Mouse (Mus musculus) cerebellum, adult 2 months (tissue): ENCODE data around the gene Arpp21. TPM values are rescaled to one million over a fixed set of nuclear protein-coding genes. Genes with fewer than 3 reads are reported as not detected.

Experiments used
- DNase-seq, 2 experiments: peaks; one replicate each; pipeline ENCODE4 v3.0.0; 2021
- H3K27ac ChIP-seq: fragments of 200-500 bp; 2 replicates; pipeline ENCODE4 v1.5.1; 2012; ENCODE audit warnings: low read length, control low read depth, inconsistent platforms; ENCODE audit not compliant: insufficient read depth
- H3K27me3 ChIP-seq: fragments of 200-500 bp; 2 replicates; pipeline ENCODE4 v1.6.1; 2012; ENCODE audit warnings: inconsistent platforms, mild to moderate bottlenecking, low read length, moderate library complexity; ENCODE audit not compliant: control insufficient read depth, insufficient read depth
- H3K4me1 ChIP-seq: fragments of 200-500 bp; 2 replicates; pipeline ENCODE4 v1.6.1; 2011; ENCODE audit warnings: low read length; ENCODE audit not compliant: control insufficient read depth, insufficient read depth
- H3K4me3 ChIP-seq: fragments of 200-500 bp; replicated peaks from 2 replicates; pipeline ENCODE3; 2011; ENCODE audit warnings: mild to moderate bottlenecking, low read depth, low read length, control low read depth; ENCODE audit not compliant: insufficient read depth
- CTCF ChIP-seq: fragments of 200-500 bp; IDR thresholded peaks from 2 replicates; pipeline ENCODE4 v1.5.1; 2011; ENCODE audit warnings: low read depth, mild to moderate bottlenecking, control low read depth, low read length, moderate library complexity, borderline replicate concordance; ENCODE audit not compliant: insufficient read depth
- POLR2A ChIP-seq: fragments of 200-500 bp; IDR thresholded peaks from 2 replicates; pipeline ENCODE4 v1.6.1; 2011; ENCODE audit warnings: low read length, control low read depth, borderline replicate concordance; ENCODE audit not compliant: insufficient read depth
- whole genome bisulfite sequencing: fragments of 180-500 bp; shearing (Covaris S2); methylation state at CpG from one replicate; pipeline ENCODE4 v1.1.7; 2018; 5-methylcytosine and 5-hydroxymethylcytosine counted together
- polyA plus RNA-seq: library from polyadenylated mRNA; depleted of rRNA; stranded (reverse); fragments of >200 nt; gene quantifications from 2 replicates; pipeline ENCODE4 v1.2.3, GENCODE M21; 2012

Gene Arpp21
- polyA plus RNA-seq, 1 experiment = 116 TPM

- peak in 1 of 2 experiments; percentile 30 for DNase-seq
- peaks cover 19% of the 10 kb centered on the region for H3K4me1 ChIP-seq
- H3K27ac ChIP-seq = peak overlapping the region; percentile 34
- no peaks in the 10 kb centered on the region for H3K27me3 ChIP-seq
- WGBS = 39% methylated on average over 15 of the region's 15 CpGs
- no peak overlapping the region for H3K4me3 ChIP-seq
- no peak for TF ChIP-seq CTCF
- no peak for TF ChIP-seq POLR2A
These were observed 117.9 kb downstream of the Arpp21 start for GRCm38 (mm10) chr9:112117632-112118410.

- Histone ChIP-seq H3K27ac (no peak overlapping the region), H3K4me3 (no peak overlapping the region), H3K4me1 (peaks cover 1% of the 10 kb centered on the region; the same call in 1 of the 2 replicates), H3K27me3 (no peaks in the 10 kb centered on the region)
- WGBS = 96% methylated on average over 5 of the region's 5 CpGs
- no peak for DNase-seq
- TF ChIP-seq POLR2A = no peak
- peak; percentile 39; the same call in 1 of the 2 replicates for TF ChIP-seq CTCF
These were observed 124.1 kb downstream of the Arpp21 start for GRCm38 (mm10) chr9:112111610-112112009.

- no peak overlapping the region for H3K4me3 ChIP-seq
- TF ChIP-seq POLR2A (no peak), CTCF (no peak)
- 47% methylated on average over 2 of the region's 2 CpGs for WGBS
- peaks cover 25% of the 10 kb centered on the region for H3K4me1 ChIP-seq
- peak overlapping the region; percentile 93 for H3K27ac ChIP-seq
- DNase-seq = no peak
- H3K27me3 ChIP-seq = no peaks in the 10 kb centered on the region
These were observed 132.9 kb downstream of the Arpp21 start for GRCm38 (mm10) chr9:112102852-112103192.

- H3K27me3 ChIP-seq = no peaks in the 10 kb centered on the region
- peaks cover 25% of the 10 kb centered on the region for H3K4me1 ChIP-seq
- no peak overlapping the region for H3K4me3 ChIP-seq
- peak overlapping the region; percentile 93 for H3K27ac ChIP-seq
- DNase-seq = peak; percentile 74 to 92
- 18% methylated on average over 6 of the region's 6 CpGs for WGBS
- TF ChIP-seq POLR2A (no peak), CTCF (no peak)
These were observed 133.4 kb downstream of the Arpp21 start for GRCm38 (mm10) chr9:112102155-112102851.

- WGBS = 84% methylated on average over 3 of the region's 3 CpGs
- Histone ChIP-seq H3K27me3 (no peaks in the 10 kb centered on the region), H3K4me1 (peaks cover 25% of the 10 kb centered on the region), H3K27ac (no peak overlapping the region; the same call in 1 of the 2 replicates), H3K4me3 (no peak overlapping the region)
- no peak for TF ChIP-seq POLR2A
- TF ChIP-seq CTCF = no peak
- DNase-seq = no peak
These were observed 134.7 kb downstream of the Arpp21 start for GRCm38 (mm10) chr9:112100841-112101595.

- 62% methylated on average over 6 of the region's 6 CpGs for WGBS
- H3K27me3 ChIP-seq = no peaks in the 10 kb centered on the region
- no peak for DNase-seq
- no peak overlapping the region for H3K27ac ChIP-seq
- TF ChIP-seq POLR2A = no peak
- TF ChIP-seq CTCF = no peak
- H3K4me3 ChIP-seq = no peak overlapping the region
- H3K4me1 ChIP-seq = peaks cover 16% of the 10 kb centered on the region
These were observed 137.5 kb downstream of the Arpp21 start for GRCm38 (mm10) chr9:112098267-112098666.

- 73% methylated on average over 5 of the region's 5 CpGs for WGBS
- TF ChIP-seq CTCF (no peak), POLR2A (no peak)
- no peak overlapping the region for H3K4me3 ChIP-seq
- DNase-seq = no peak
- H3K4me1 ChIP-seq = peaks cover 4% of the 10 kb centered on the region
- no peaks in the 10 kb centered on the region for H3K27me3 ChIP-seq
- H3K27ac ChIP-seq = no peak overlapping the region; the same call in 1 of the 2 replicates
These were observed 140.0 kb downstream of the Arpp21 start for GRCm38 (mm10) chr9:112095708-112096107.

- TF ChIP-seq POLR2A (no peak), CTCF (no peak)
- DNase-seq = peak in 1 of 2 experiments; percentile 47
- WGBS = 22% methylated on average over 2 of the region's 2 CpGs
- Histone ChIP-seq H3K4me3 (no peak overlapping the region), H3K4me1 (peaks cover under 1% of the 10 kb centered on the region), H3K27ac (no peak overlapping the region; the same call in 1 of the 2 replicates), H3K27me3 (no peaks in the 10 kb centered on the region)
These were observed 140.5 kb downstream of the Arpp21 start for GRCm38 (mm10) chr9:112095198-112095597.
